Mouse (Mus musculus) heart, embryonic 15.5 days (tissue): ENCODE data around the gene Abat. TPM values are rescaled to one million over a fixed set of nuclear protein-coding genes. Genes with fewer than 3 reads are reported as not detected.
A peak's percentile ranks its signal among the peaks of the same experiment; 100 is the strongest.

Experiments
- ATAC-seq: fragments of 200-750 bp; cut with Nextera tagmentation; replicated peaks from 2 replicates; pipeline ENCODE4 v1.8.0; 2017; ENCODE audit warnings: low read depth, moderate TSS enrichment; ENCODE audit not compliant: insufficient number of reproducible peaks, insufficient read depth, low FRiP score
- H3K27ac ChIP-seq: fragments of 300-500 bp; sonication (generic); 2 replicates; pipeline ENCODE4 v1.5.1; 2015; ENCODE audit warnings: mild to moderate bottlenecking, inconsistent platforms
- H3K27me3 ChIP-seq: fragments of 300-500 bp; sonication (generic); 2 replicates; pipeline ENCODE4 v1.6.1; 2015; ENCODE audit warnings: inconsistent platforms
- H3K36me3 ChIP-seq: fragments of 300-500 bp; sonication (generic); 2 replicates; pipeline ENCODE4 v1.6.1; 2015; ENCODE audit warnings: mild to moderate bottlenecking, inconsistent platforms
- H3K4me1 ChIP-seq: fragments of 300-500 bp; sonication (generic); replicated peaks from 2 replicates; pipeline ENCODE4 v1.6.1; 2015; ENCODE audit warnings: inconsistent platforms
- H3K4me2 ChIP-seq: fragments of 300-500 bp; sonication (generic); 2 replicates; pipeline ENCODE4 v1.6.1; 2015; ENCODE audit warnings: inconsistent platforms, mild to moderate bottlenecking, moderate library complexity
- H3K4me3 ChIP-seq: fragments of 300-500 bp; sonication (generic); 2 replicates; pipeline ENCODE4 v1.5.1; 2015; ENCODE audit warnings: mild to moderate bottlenecking, inconsistent platforms
- H3K9ac ChIP-seq: fragments of 300-500 bp; sonication (generic); 2 replicates; pipeline ENCODE4 v1.6.1; 2015; ENCODE audit warnings: mild to moderate bottlenecking, inconsistent platforms
- H3K9me3 ChIP-seq: fragments of 300-500 bp; sonication (generic); replicated peaks from 2 replicates; pipeline ENCODE4 v1.6.1; 2016; ENCODE audit warnings: inconsistent platforms
- WGBS: fragments of 180-500 bp; shearing (Covaris S2); methylation state at CpG from one replicate; pipeline ENCODE4 v1.1.7; 2015; ENCODE audit warnings: mixed read lengths; 5-methylcytosine and 5-hydroxymethylcytosine counted together
- microRNA-seq: library from miRNA; unstranded; fragments of <30 nt; microRNA quantifications from one replicate; pipeline ENCODE4, GENCODE M21; 2016
- polyA plus RNA-seq: library from polyadenylated mRNA; unstranded; fragments of >200 nt; fragmentation: Nextera tagmentation; extraction: Ambion mirVana; gene quantifications from 2 replicates; pipeline ENCODE4 v1.2.1, GENCODE M21; 2015

The Abat gene
- polyA plus RNA-seq, 1 experiment from 2014 or later: 25.7 TPM

GRCm38 (mm10) chr16:8663606-8664539 lies 150.6 kb downstream of the Abat start:
- H3K4me1 ChIP-seq: peaks cover 44% of the 10 kb centered on the region
- H3K27ac ChIP-seq: no peak overlapping the region
- H3K4me3 ChIP-seq: no peak overlapping the region
- no peak for ATAC-seq
- no peaks in the 10 kb centered on the region for H3K27me3 ChIP-seq
- no peaks in the 10 kb centered on the region for H3K9me3 ChIP-seq
- no peak overlapping the region for H3K4me2 ChIP-seq
- WGBS: 84% methylated on average over 24 of the region's 24 CpGs
- H3K36me3 ChIP-seq: peaks cover 20% of the 10 kb centered on the region
- H3K9ac ChIP-seq: no peak overlapping the region

GRCm38 (mm10) chr16:8665367-8665766 lies 152.1 kb downstream of the Abat start:
- Histone ChIP-seq H3K4me3 (no peak overlapping the region), H3K4me1 (peaks cover 59% of the 10 kb centered on the region), H3K9ac (no peak overlapping the region), H3K4me2 (no peak overlapping the region), H3K27ac (0 out of 2 replicates have a peak overlapping the region, but pooled peaks have one; percentile 41), H3K36me3 (peaks cover 8% of the 10 kb centered on the region), H3K9me3 (no peaks in the 10 kb centered on the region), H3K27me3 (no peaks in the 10 kb centered on the region)
- no peak for ATAC-seq
- 86% methylated on average over 5 of the region's 5 CpGs for WGBS

GRCm38 (mm10) chr16:8666452-8666851 lies 153.2 kb downstream of the Abat start:
- H3K27me3 ChIP-seq: no peaks in the 10 kb centered on the region
- H3K9ac ChIP-seq: no peak overlapping the region
- no peak overlapping the region for H3K4me3 ChIP-seq
- WGBS: 12% methylated on average over 2 of the region's 2 CpGs
- peak overlapping the region; percentile 60 for H3K27ac ChIP-seq
- peaks cover 7% of the 10 kb centered on the region; the same call in 1 of the 2 replicates for H3K36me3 ChIP-seq
- ATAC-seq: peak; percentile 40; the same call in 1 of the 2 replicates
- no peaks in the 10 kb centered on the region for H3K9me3 ChIP-seq
- H3K4me1 ChIP-seq: peaks cover 67% of the 10 kb centered on the region
- H3K4me2 ChIP-seq: no peak overlapping the region

- Histone ChIP-seq H3K4me1 (peaks cover 67% of the 10 kb centered on the region), H3K4me3 (no peak overlapping the region), H3K27me3 (no peaks in the 10 kb centered on the region), H3K4me2 (peak overlapping the region; percentile 9; the same call in 1 of the 2 replicates), H3K9ac (no peak overlapping the region), H3K9me3 (no peaks in the 10 kb centered on the region), H3K36me3 (0 out of 2 replicates have a peak, but pooled peaks cover 2% of the 10 kb centered on the region), H3K27ac (peak overlapping the region; percentile 60)
- no peak for ATAC-seq
- 67% methylated on average over 7 of the region's 7 CpGs for WGBS
Measured at GRCm38 (mm10) chr16:8667261-8667660, 154.0 kb downstream of the Abat start.

- Histone ChIP-seq H3K9ac (no peak overlapping the region), H3K4me1 (peaks cover 67% of the 10 kb centered on the region), H3K9me3 (no peaks in the 10 kb centered on the region), H3K4me3 (no peak overlapping the region), H3K27me3 (no peaks in the 10 kb centered on the region), H3K27ac (peak overlapping the region; percentile 60), H3K36me3 (no peaks in the 10 kb centered on the region), H3K4me2 (no peak overlapping the region)
- no peak for ATAC-seq
- 65% methylated on average over 4 of the region's 4 CpGs for WGBS
Measured at GRCm38 (mm10) chr16:8667814-8668213, 154.6 kb downstream of the Abat start.

- no peaks in the 10 kb centered on the region for H3K9me3 ChIP-seq
- 31% methylated on average over 2 of the region's 2 CpGs for WGBS
Measured at GRCm38 (mm10) chr16:8668386-8668785, 155.2 kb downstream of the Abat start.

GRCm38 (mm10) chr16:8669432-8669831 lies 156.2 kb downstream of the Abat start:
- no peaks in the 10 kb centered on the region for H3K36me3 ChIP-seq
- H3K4me2 ChIP-seq: peak overlapping the region; percentile 93
- ATAC-seq: no peak
- peak overlapping the region; percentile 76 for H3K9ac ChIP-seq
- peaks cover 67% of the 10 kb centered on the region for H3K4me1 ChIP-seq
- H3K27me3 ChIP-seq: peaks cover 4% of the 10 kb centered on the region; the same call in 1 of the 2 replicates
- H3K4me3 ChIP-seq: no peak overlapping the region
- H3K9me3 ChIP-seq: no peaks in the 10 kb centered on the region
- 61% methylated on average over 5 of the region's 5 CpGs for WGBS
- peak overlapping the region; percentile 36 for H3K27ac ChIP-seq

More at GRCm38 (mm10) chr16:8668386-8668785, 155.2 kb downstream of the Abat start:
- 0 out of 2 replicates have a peak, but pooled peaks cover 3% of the 10 kb centered on the region for H3K27me3 ChIP-seq
- no peak overlapping the region for H3K9ac ChIP-seq
- H3K36me3 ChIP-seq: no peaks in the 10 kb centered on the region
- peak overlapping the region; percentile 60 for H3K27ac ChIP-seq
- peaks cover 63% of the 10 kb centered on the region for H3K4me1 ChIP-seq
- peak overlapping the region; percentile 93 for H3K4me2 ChIP-seq
- no peak for ATAC-seq
- H3K4me3 ChIP-seq: no peak overlapping the region

- no peaks in the 10 kb centered on the region for H3K9me3 ChIP-seq
- WGBS: 16% methylated on average over 15 of the region's 15 CpGs
- H3K4me2 ChIP-seq: peak overlapping the region; percentile 93
- H3K36me3 ChIP-seq: no peaks in the 10 kb centered on the region
- peak overlapping the region; percentile 88 for H3K27ac ChIP-seq
- H3K27me3 ChIP-seq: peaks cover 4% of the 10 kb centered on the region; the same call in 1 of the 2 replicates
- peaks cover 61% of the 10 kb centered on the region for H3K4me1 ChIP-seq
- peak overlapping the region; percentile 76 for H3K9ac ChIP-seq
- H3K4me3 ChIP-seq: peak overlapping the region; percentile 82
- ATAC-seq: no peak
Measured at GRCm38 (mm10) chr16:8670041-8671035, 157.1 kb downstream of the Abat start.

Small RNA genes within 50 kb of the gene (microRNA-seq; reads per million reads assigned to microRNA genes)
- gene Gm22137: not detected

Other genes starting within 250 kb of the Abat start
- not detected in 2 replicates for gene Tmem114, start 88.3 kb upstream of the Abat start, polyA plus RNA-seq
- 37.9 TPM in 2 replicates for gene Mettl22, start 42.6 kb upstream of the Abat start, polyA plus RNA-seq
- 34.9 and 39.1 TPM in 2 replicates for gene Pmm2, start 124.2 kb downstream of the Abat start, polyA plus RNA-seq
- gene Tmem186, start 124.3 kb downstream of the Abat start, polyA plus RNA-seq: 14.9 and 18.4 TPM in 2 replicates
- gene Carhsp1, start 158.7 kb downstream of the Abat start, polyA plus RNA-seq: 71.1 and 82.7 TPM in 2 replicates
- gene Gm5767, start 167.3 kb downstream of the Abat start, polyA plus RNA-seq: not detected in 2 replicates